Mouse (Mus musculus) megakaryocyte, adult 5-6 weeks (primary cell): ENCODE results near the gene Pdf. TPM values are rescaled to one million over a fixed set of nuclear protein-coding genes. Genes with fewer than 3 reads are reported as not detected.
A peak's percentile ranks its signal among the peaks of the same experiment; 100 is the strongest.
"Not testable (repeated sequence)": the region's sequence is repeated elsewhere in the genome, so short reads cannot be mapped to it uniquely, and the experiment has no call there.

Experiments used
- ATAC-seq: 2 replicates; pipeline ENCODE4 v1.8.0; 2016; ENCODE audit warnings: mild to moderate bottlenecking, inconsistent platforms; ENCODE audit not compliant: poor library complexity, severe bottlenecking
- total RNA-seq, 2 experiments: library from RNA; stranded (forward) in 1 of 2; stranded (reverse) in 1 of 2; fragments of 153-499, 151-499 nt in 1 of 2; fragments of 221-1000, 200-1000 nt in 1 of 2; gene quantifications; 2 replicates each; pipeline versions ENCODE4 v1.2.3 to v1.2.4; 2015 to 2017

Gene Pdf
- total RNA-seq, 2 experiments from 2014 or later = 9.8 to 15.6 TPM

DNA sequence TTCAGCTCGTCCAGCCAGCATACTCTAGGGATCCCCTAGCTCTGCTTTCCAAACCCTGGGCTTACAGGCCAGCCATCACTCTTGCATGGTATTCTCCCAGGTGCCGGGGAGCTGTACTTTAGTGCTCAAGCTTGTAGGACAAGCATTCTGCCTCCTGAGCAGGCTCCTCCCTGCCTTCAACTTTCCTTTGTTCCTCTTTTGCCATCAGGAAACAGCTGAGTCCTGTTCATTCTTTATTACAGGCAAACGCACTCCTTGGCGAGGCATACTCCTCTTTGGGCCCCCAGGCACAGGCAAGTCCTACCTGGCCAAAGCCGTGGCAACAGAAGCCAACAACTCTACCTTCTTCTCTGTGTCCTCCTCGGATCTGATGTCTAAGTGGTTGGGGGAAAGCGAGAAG lies 7.8 kb downstream of the Pdf start:
- no peak for ATAC-seq

DNA sequence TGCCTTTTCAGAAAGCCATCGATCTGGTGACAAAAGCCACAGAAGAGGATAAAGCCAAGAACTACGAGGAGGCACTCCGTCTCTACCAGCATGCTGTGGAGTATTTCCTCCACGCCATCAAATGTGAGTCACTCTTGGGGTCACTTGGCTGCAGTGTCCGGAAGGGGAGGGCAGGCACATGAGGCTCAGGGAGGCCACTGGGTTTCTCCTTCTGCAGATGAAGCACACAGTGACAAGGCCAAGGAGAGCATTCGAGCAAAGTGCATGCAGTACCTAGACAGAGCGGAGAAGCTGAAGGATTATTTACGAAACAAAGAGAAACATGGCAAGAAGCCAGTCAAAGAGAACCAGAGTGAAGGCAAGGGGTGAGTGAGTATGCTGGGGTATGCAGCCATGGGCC lies 11.8 kb downstream of the Pdf start:
- no peak for ATAC-seq

GRCm38 (mm10) chr8:107035641-107036040 lies 12.8 kb downstream of the Pdf start:
- ATAC-seq = no peak

DNA sequence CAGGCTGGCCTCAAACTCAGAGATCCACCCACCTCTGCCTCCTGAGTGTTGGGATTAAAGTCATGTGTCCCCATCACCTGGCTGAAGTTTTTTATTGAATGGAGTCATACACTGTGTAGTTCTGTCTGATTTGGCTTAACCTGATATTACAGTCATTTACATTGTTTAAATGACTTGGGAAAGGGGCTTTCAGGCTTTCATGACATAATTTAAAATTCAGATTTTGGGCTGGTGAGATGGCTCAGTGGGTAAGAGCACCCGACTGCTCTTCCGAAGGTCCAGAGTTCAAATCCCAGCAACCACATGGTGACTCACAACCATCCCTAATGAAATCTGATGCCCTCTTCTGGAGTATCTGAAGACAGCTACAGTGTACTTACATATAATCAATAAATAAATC lies 14.8 kb downstream of the Pdf start:
- ATAC-seq = not testable (repeated sequence)

GRCm38 (mm10) chr8:107031577-107032090 lies 16.8 kb downstream of the Pdf start:
- 0 out of 2 replicates have a peak, but pooled peaks have one; percentile 4 for ATAC-seq

DNA sequence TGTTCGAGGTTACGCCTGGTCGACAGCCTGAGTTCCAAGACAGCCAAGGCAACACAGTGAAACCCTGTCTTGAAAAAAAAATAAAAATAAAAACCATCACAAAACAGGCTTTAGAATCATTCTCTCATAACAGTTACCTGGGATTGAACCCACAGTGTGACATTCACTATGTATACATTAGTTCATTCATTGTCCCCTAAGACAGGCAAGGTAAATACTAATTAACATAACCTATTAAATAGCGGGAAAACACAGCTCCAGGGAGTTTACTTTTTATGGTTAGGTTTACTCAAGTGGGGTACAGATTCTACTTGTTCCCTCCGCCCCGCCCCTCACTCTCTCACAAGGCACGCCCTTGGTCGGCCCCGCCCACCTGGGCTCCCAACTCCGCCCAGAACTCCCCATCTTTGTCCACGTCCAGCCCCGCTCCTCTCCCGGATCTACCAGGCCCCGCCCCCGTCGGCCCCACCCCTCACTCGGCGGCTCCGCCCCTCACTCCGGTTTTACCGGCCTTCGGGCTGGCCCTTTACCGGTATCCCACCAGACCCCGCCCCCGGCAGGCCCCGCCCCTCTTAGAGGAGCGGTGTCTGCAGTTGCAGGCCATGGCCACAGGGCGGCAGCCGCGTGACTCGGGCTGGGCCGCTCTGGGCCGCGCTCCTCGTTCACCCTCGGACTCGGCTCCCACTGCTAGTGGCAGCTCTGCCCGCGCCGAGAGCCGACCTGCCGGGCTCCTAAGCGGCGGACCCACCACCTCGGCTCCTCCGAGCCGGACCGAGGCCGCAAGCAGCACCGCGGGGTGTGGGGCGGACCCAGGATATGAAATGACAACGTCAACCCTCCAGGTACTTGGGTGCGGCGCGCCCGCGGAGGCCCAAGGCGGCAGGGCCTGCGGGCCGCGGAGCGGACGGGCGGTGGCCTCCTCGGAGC lies 17.5 kb downstream of the Pdf start, which contains the start of gene Vps4a:
Gene Vps4a, plus strand, starts transcription at position 573 of the 927 bp plus-strand sequence.
- ATAC-seq = peak; percentile 94

GRCm38 (mm10) chr8:107030058-107030457 lies 18.4 kb downstream of the Pdf start:
- ATAC-seq = peak; percentile 62

- no peak for ATAC-seq
Observed at GRCm38 (mm10) chr8:107029310-107029709, 19.1 kb downstream of the Pdf start.

DNA sequence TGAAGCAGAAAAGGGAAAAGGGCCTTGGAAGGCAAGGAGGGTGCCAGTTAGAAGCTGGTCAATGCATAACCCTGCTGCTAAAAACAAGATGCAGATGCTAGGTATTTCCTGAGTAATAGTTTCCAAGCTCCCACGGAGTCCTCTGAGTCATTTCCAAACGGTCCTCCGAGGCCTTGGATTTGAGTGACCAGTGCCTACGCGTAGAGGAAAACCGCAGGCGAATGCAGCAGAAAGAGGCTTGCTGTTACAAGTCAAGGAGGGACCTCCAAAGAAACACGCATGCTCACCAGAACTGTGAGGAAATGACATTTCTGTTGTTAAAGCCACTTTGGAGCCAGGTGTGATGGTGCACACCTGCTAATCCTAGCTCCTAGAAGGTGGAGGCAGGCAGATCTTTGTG lies 24.9 kb downstream of the Pdf start:
- no peak for ATAC-seq

- ATAC-seq = no peak
Observed at GRCm38 (mm10) chr8:107014915-107015314, 33.5 kb downstream of the Pdf start.

DNA sequence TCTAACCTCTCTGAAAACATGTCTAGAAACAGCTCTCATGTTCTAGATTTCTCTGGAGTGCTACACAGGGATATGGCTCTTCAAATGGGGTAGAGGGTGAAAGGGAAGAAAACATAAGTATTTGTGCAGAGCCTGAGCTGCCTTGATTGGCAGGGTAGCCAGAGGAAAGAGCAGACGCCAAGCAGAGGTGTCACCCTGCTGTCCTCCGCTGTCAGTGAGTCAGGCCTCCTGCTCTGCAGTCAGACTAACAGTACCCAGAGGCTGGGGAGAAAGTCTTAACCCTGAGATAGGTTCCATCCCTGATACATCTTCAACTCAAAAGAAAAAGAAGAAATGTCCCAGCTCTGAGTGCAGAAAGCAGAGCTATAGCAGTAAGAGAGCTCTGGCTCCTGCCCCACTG lies 35.7 kb downstream of the Pdf start:
- ATAC-seq = no peak

- ATAC-seq = no peak
Observed at GRCm38 (mm10) chr8:107007795-107008194, 40.6 kb downstream of the Pdf start.

GRCm38 (mm10) chr8:107002532-107002931 lies 45.9 kb downstream of the Pdf start:
- ATAC-seq = peak; percentile 100

GRCm38 (mm10) chr8:106999068-106999467 lies 49.3 kb downstream of the Pdf start:
- no peak for ATAC-seq

DNA sequence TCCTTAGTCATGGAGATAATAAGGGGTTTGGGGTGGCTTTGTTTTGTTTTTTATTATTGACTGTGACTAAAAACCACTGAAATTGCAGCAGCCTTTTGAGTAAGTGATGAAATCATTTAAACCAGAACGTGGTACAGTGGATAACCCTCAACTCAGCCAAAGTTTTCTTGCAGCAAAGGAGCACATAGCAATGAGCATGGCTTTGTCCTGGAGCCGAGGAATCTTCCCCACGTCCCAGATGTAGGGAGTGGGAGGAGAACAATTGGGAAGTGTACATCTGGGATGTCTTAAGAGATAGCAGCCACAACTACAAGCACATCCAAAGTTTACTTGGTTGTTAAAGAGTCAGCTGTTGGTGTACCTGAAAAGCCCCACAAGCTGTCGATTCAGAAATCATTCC lies 51.0 kb downstream of the Pdf start:
- no peak for ATAC-seq

- ATAC-seq = not testable (repeated sequence)
Observed at GRCm38 (mm10) chr8:106996339-106996738, 52.1 kb downstream of the Pdf start.

Other genes with a start within 250 kb of the Pdf start
- gene Has3, start 178.4 kb downstream of the Pdf start, total RNA-seq (2015) = not detected in 2 replicates
- gene Has3, start 178.4 kb downstream of the Pdf start, total RNA-seq (2017) = 0.16 TPM in 1 of 2 replicates, not detected in the other
- 10.0 and 13.9 TPM in 2 replicates for gene Utp4, start 155.0 kb downstream of the Pdf start, total RNA-seq (2015)
- 9.4 and 11.5 TPM in 2 replicates for gene Utp4, start 155.0 kb downstream of the Pdf start, total RNA-seq (2017)
- 7.7 and 8.5 TPM in 2 replicates for gene Sntb2, start 112.9 kb downstream of the Pdf start, total RNA-seq (2015)
- gene Sntb2, start 112.9 kb downstream of the Pdf start, total RNA-seq (2017) = 12.0 and 13.3 TPM in 2 replicates
- 33.9 and 36.9 TPM in 2 replicates for gene Vps4a, start 17.4 kb downstream of the Pdf start, total RNA-seq (2015)
- gene Vps4a, start 17.4 kb downstream of the Pdf start, total RNA-seq (2017) = 41.4 and 42.8 TPM in 2 replicates
- gene Cog8, start 8.1 kb upstream of the Pdf start, total RNA-seq (2015) = 14.7 and 16.8 TPM in 2 replicates
- gene Cog8, start 8.1 kb upstream of the Pdf start, total RNA-seq (2017) = 17.7 and 24.3 TPM in 2 replicates
- gene Nip7, start 8.3 kb upstream of the Pdf start, total RNA-seq (2015) = 16.5 and 26.4 TPM in 2 replicates
- gene Nip7, start 8.3 kb upstream of the Pdf start, total RNA-seq (2017) = 10.6 and 12.5 TPM in 2 replicates
- gene Tmed6, start 17.0 kb upstream of the Pdf start, total RNA-seq (2015) = 0.57 TPM in 1 of 2 replicates, not detected in the other
- gene Tmed6, start 17.0 kb upstream of the Pdf start, total RNA-seq (2017) = not detected in 2 replicates
- 22.6 and 26.6 TPM in 2 replicates for gene Terf2, start 47.9 kb upstream of the Pdf start, total RNA-seq (2015)
- gene Terf2, start 47.9 kb upstream of the Pdf start, total RNA-seq (2017) = 18.5 and 19.0 TPM in 2 replicates
- gene Cyb5b, start 102.0 kb upstream of the Pdf start, total RNA-seq (2015) = 41.8 and 43.9 TPM in 2 replicates
- gene Cyb5b, start 102.0 kb upstream of the Pdf start, total RNA-seq (2017) = 43.9 and 46.7 TPM in 2 replicates
- gene Nfat5, start 244.9 kb upstream of the Pdf start, total RNA-seq (2015) = 32.2 and 33.1 TPM in 2 replicates
- 17.6 and 19.4 TPM in 2 replicates for gene Nfat5, start 244.9 kb upstream of the Pdf start, total RNA-seq (2017)